Mouse (Mus musculus) ES-E14 (cell line): ENCODE data around the gene Nasp.

Experiments used
- CHD2 ChIP-seq: IDR thresholded peaks from 2 replicates; pipeline ENCODE4 v1.6.1; 2014; ENCODE audit warnings: mild to moderate bottlenecking, low read depth, low read length, inconsistent platforms
- HCFC1 ChIP-seq: IDR thresholded peaks from 2 replicates; pipeline ENCODE4 v1.6.1; 2012; ENCODE audit warnings: low read length, inconsistent platforms, borderline replicate concordance; ENCODE audit not compliant: insufficient read depth
- MAFK ChIP-seq: IDR thresholded peaks from 2 replicates; pipeline ENCODE4 v1.6.1; 2014; ENCODE audit warnings: mild to moderate bottlenecking, low read depth, low read length, inconsistent platforms; ENCODE audit not compliant: insufficient read depth
- ZC3H11A ChIP-seq: IDR thresholded peaks from 2 replicates; pipeline ENCODE4 v1.6.1; 2012; ENCODE audit warnings: low read depth, mild to moderate bottlenecking, inconsistent platforms, low read length, borderline replicate concordance
- ZNF384 ChIP-seq: IDR thresholded peaks from 2 replicates; pipeline ENCODE4 v1.6.1; 2012; ENCODE audit warnings: low read depth, low read length, inconsistent platforms

DNA sequence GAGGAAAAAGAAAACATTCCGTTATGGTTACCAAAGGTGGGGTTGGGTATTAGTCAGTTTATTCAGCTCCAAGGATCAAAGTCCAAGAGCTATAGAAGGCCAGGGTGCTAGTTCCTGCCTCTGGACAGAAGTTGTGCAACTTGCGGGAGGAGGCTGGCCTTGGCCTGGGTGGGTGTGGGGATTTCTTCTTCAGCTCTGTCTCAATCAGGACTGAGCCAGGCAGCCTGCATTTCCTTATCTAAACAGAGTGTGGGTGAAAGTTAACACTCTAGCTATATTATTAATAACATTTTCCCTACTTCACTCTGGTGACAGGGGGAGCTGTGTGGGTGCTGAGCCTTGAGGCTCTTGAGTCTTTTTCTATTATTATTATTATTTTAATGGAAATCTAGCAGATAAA lies 45.0 kb upstream of the Nasp start:
- TF ChIP-seq CHD2 (no peak), ZC3H11A (no peak), HCFC1 (no peak), ZNF384 (no peak), MAFK (no peak)
